Mouse (Mus musculus) cerebellum, adult 9-10 months (tissue): ENCODE data around the gene Ift43.
A peak's percentile ranks its signal among the peaks of the same experiment; 100 is the strongest.

Source experiments
- DNase-seq: peaks from one replicate; pipeline ENCODE4 v3.0.0; 2022

The Ift43 gene

GRCm38 (mm10) chr12:86082481-86083012, at the start of gene Ift43:
Gene Ift43 (plus strand): TSS chr12:86082541.
- peak; percentile 84 for DNase-seq

DNA sequence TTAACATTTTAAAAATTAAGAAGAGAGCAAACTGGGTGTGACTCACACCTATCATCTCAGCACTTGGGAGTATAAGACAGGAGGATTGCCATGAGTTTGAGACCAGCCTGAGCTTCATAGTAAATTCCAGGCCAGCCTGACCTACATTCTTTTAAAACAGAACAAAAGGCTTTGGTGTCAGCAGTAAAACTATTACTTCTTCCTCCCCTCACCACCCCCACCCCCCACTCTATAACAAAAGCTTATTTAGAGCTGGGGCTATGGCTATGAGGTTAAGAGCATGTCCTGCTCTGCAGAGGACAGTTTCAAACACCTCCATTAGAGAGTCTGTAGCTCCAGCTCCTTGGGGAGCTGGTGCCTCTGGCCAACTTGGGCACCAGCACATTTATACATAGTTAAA, 46.8 kb upstream of the Ift43 start:
- DNase-seq = no peak

GRCm38 (mm10) chr12:86036368-86037166, 45.8 kb upstream of the Ift43 start:
- no peak for DNase-seq

- no peak for DNase-seq
These were observed 45.0 kb upstream of the Ift43 start for GRCm38 (mm10) chr12:86037235-86037921.

GRCm38 (mm10) chr12:86039078-86039477, 43.3 kb upstream of the Ift43 start:
- no peak for DNase-seq

DNA sequence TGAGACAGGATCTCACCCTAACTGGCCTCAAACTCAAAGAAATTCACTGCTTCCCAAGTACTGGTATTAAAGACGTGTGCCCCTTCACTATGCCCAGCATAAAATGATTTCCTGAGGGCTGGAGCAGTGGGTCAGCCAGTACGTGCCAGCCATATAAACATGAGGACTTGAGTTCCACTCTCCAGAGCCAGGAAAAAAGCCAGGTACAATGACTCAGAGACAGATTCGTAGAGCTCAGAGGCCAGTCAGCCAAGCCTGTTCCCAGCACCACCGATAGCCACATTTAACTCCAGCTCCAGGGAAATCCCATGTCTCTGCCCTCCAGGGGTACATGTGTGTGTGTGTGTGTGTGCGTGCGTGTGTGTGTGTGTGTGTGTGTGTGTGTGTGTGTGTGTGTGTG, 42.6 kb upstream of the Ift43 start:
- DNase-seq = no peak

- DNase-seq = no peak
These were observed 36.2 kb upstream of the Ift43 start for GRCm38 (mm10) chr12:86046141-86046540.

DNA sequence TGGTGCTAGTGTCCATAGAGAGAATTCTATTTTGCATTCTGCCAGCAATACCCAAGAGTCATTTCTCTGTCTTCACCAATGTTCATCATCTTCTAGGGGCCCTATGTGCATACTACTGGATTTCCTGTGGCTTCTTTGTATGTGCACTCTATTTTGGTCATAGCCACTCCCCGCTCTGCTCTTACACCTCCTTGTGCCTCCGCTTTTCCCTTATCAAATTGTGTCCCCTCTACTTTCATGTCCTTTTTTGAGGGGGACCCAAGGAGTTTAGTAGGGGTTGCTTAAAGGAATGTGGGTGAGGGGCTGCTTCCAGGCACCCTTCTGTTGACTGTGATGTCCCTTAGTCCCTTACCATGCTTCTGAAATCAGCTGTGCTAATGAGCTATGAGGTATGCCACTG, 35.6 kb upstream of the Ift43 start:
- DNase-seq = no peak

DNA sequence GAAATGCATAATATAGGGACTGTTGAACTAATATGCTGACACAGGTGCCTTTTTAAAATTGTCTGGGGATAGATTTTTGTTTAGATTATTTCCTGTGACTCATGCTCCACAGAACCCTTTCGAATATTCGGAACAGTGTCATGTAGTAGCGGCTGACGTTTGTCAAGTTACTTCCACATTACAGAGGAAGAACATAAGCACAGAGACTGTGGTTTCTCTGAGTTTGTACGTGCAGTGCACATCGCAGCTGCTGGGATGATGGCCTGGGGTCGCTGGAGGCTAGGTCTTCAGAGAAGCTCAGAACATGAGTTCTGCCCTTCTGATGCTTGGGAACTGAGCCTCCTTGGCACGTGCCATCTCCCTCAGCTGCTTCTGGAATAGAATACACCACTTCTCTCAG, 35.0 kb upstream of the Ift43 start:
- DNase-seq = no peak

GRCm38 (mm10) chr12:86049813-86050212, 32.5 kb upstream of the Ift43 start:
- no peak for DNase-seq

DNA sequence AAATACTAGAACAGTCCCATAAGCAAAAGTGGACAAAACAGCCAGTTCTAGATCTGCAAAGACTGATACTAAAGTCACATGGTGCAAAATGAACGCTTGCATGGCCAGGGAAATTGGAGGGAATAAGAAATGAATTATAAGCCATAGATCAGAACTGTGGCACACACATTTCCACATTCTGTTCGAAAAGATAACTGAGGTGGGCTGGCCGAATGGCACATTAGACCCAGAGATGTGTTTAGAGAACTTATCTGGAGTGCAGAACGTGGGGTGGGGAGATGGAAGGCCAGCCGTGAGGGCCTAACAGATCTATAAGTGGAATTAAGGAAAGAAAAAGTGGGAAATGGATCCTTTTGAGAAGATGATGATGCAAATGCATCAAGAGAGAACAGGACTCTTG, 30.9 kb upstream of the Ift43 start:
- DNase-seq = no peak

DNA sequence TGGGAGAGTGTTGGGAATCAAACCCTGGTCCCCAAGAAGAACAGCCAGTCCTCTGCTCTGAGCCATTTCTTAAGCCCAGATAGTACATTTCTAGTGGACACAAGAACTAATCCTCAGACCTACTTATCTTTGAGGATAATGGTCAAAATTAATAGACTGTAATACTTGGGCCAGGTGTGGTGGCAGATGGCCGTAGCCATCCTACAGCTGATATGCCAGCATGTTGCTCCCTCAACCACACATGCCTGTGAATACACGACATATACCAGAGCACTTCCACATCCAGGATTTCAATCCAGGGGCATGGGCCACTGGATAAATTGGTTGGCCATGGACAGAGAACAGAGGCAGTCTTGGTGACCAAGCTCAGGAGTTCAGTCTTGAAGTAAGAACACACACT, 27.0 kb upstream of the Ift43 start:
- peak; percentile 47 for DNase-seq

DNA sequence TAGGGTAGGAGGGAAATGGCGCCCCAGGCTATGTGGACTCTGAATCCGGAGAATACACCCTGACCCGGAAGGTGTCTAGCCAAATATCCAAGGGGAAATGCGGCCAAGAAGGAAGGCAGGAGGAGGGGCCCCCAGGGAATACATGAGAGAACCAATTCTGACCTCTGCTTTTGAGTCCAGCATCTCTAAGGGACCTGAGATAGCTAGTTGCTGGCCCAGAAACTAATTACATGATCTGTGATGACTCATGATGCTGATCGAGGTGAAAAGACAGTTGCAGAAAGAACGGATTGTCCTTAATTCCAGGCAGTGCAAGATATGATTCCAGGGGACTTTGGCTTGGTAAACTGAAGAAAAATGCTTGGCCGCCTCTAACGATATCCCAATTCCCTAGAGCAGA, 25.4 kb upstream of the Ift43 start:
- DNase-seq = no peak

DNA sequence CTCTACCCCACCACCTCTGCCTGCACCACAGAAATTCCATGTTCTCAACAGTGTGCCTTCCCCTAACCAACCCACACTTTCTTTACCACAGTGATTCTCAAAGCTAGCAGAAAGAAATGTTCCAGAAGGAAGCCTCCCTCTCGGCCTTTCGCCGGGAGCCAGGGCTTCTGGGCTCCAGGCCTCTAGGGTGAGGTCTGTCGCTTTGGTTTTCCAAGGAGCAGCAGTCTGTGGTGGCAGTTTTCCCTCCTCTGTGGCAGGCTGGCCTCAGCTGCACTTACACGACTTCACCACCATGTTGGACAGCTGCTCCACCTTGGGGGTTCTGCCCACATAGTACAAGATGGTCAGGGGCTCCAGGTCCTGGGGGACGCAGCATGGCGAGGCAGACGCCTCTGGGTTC, 24.8 kb upstream of the Ift43 start:
- DNase-seq = no peak

- no peak for DNase-seq
These were observed 23.0 kb upstream of the Ift43 start for GRCm38 (mm10) chr12:86059341-86059740.

GRCm38 (mm10) chr12:86064796-86065195, 17.5 kb upstream of the Ift43 start:
- DNase-seq = no peak

- DNase-seq = no peak
These were observed 10.9 kb upstream of the Ift43 start for GRCm38 (mm10) chr12:86071432-86071831.

DNA sequence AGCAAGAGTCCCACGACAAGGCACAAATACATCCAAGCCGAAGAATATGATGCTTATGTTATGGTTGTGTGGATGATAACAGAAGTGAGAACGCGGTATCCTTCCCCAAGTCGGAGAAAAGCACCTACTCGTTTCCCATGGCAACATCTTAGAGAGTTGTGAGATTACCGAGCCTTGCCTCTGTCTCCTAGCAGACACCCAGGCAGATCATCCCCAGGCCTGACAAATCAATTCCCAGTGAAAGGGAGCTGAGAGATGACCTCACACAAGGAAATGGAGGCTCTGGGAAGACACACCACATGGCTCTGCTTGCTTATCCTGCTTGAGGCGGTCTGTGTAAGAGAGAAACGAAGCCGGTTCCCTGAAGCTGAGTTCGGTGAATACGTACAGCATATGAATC, 7.7 kb upstream of the Ift43 start:
- no peak for DNase-seq

GRCm38 (mm10) chr12:86075358-86075757, 7.0 kb upstream of the Ift43 start:
- peak; percentile 45 for DNase-seq

GRCm38 (mm10) chr12:86076321-86076901, 5.9 kb upstream of the Ift43 start:
- peak; percentile 85 for DNase-seq

DNA sequence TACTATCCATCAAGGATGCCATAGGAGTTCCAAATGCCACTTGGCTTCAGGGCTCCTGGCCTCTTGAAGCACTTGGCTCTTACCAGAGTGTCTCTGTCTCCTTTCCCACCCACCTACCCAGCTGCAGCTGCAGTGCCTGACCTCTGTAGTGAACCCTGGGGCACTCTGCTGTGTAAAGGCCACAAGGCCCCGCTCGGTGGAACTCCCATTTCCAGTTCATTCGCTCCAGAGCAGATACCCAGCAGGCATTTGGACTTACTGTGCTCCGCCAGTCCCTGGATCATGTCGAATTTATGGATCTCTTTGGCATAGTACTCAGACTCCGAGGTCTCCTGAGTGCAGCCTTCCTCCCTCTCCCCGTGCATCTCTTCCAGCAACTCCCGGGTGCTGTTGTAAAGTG, 5.0 kb upstream of the Ift43 start:
- DNase-seq = peak; percentile 64

- DNase-seq = no peak
These were observed 4.6 kb upstream of the Ift43 start for GRCm38 (mm10) chr12:86077736-86078135.

DNA sequence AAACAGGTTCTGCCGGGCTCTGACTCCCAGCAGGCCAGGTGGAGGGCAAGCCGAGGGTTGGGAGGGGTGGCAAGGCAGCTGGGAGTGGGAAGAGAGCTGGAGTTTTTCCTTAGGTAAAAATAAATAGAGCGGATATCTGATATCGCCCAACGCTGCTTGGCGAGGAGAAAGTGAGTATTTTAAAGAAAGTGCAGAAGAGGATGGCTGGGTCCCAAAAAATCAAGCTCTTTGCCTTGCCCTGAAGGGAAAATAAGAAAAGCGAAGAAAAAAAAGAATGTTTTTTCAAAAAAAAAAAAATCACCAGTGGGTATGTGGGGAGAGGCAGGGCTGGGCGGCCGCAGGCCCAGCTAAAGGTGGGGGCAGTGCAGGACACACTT, 4.2 kb upstream of the Ift43 start:
- peak; percentile 68 for DNase-seq
